In genomic region chr7:73568801-73569403, GRCm38 (mm10) we compare ENCODE assay signal across 15 mouse cellular contexts. TPM values are rescaled to one million over a fixed set of nuclear protein-coding genes. Genes with fewer than 3 reads are reported as not detected.
DNase-seq lines count a peak whose midpoint lies in the region; ATAC-seq and TF ChIP-seq lines count a peak whose summit lies in the region.
"Had no signal": no experiment of that assay in that cellular context is flagged by ENCODE, and none has a peak within 500 bp of the region (broad histone marks: within the 10 kb centered on the region; RNA-seq: fewer than 3 reads in every experiment).

No protein-coding gene starts in this region.

- DNase-seq in kidney, adult 11 months: peak; percentile 1
- DNase-seq in kidney, postnatal 14 days: no peak
- DNase-seq in thymus, postnatal 25 days: peak; percentile 4
- no peak for DNase-seq in thymus, postnatal 0 days (ENCODE audit: low spot score)
- peak; percentile 3 for DNase-seq in stomach, postnatal 0 days (ENCODE audit: low spot score)
- no peak for DNase-seq in urinary bladder, postnatal 25 days (ENCODE audit: low spot score)
- no peak for DNase-seq in hindbrain, embryonic 14.5 days (ENCODE audit: low spot score)
- DNase-seq: cerebellum, adult 9-10 months; liver, embryonic 13.5 days; right cerebral cortex, postnatal 25 days; thymus, postnatal 36 days had no signal

- no peak for TF ChIP-seq CTCF in stomach, postnatal 0 days (IDR thresholded peaks at IDR 0.05; ENCODE audit: low read depth)

- H3K27me3 ChIP-seq in stomach, postnatal 0 days (ENCODE audit: control insufficient read depth, insufficient read depth, low read length): no peaks in the 10 kb centered on the region
- no peaks in the 10 kb centered on the region for H3K27me3 ChIP-seq in hindbrain, embryonic 14.5 days (ENCODE audit: control insufficient read depth, insufficient read depth, low read length)
- H3K27me3 ChIP-seq: hindbrain, embryonic 15.5 days; liver, embryonic 13.5 days had no signal

- H3K36me3 ChIP-seq in stomach, postnatal 0 days (ENCODE audit: control insufficient read depth, insufficient read depth, low read length): no peaks in the 10 kb centered on the region
- no peaks in the 10 kb centered on the region for H3K36me3 ChIP-seq in hindbrain, embryonic 14.5 days (replicated peaks; ENCODE audit: control insufficient read depth, insufficient read depth)
- H3K36me3 ChIP-seq: hindbrain, embryonic 15.5 days; liver, embryonic 13.5 days had no signal

- no peak for TF ChIP-seq EP300 in stomach, postnatal 0 days (optimal IDR thresholded peaks at IDR 0.05)

- H3K27ac ChIP-seq in stomach, postnatal 0 days (replicated peaks): no peak overlapping the region
- H3K27ac ChIP-seq in hindbrain, embryonic 14.5 days: no peak overlapping the region
- H3K27ac ChIP-seq: hindbrain, embryonic 15.5 days; layer of hippocampus, adult 2 months; liver, embryonic 13.5 days had no signal

- no peaks in the 10 kb centered on the region for H3K9me3 ChIP-seq in stomach, postnatal 0 days (ENCODE audit: control insufficient read depth, low read length)
- no peaks in the 10 kb centered on the region for H3K9me3 ChIP-seq in hindbrain, embryonic 14.5 days (ENCODE audit: control insufficient read depth, low read length)
- H3K9me3 ChIP-seq: hindbrain, embryonic 15.5 days; liver, embryonic 13.5 days had no signal

- 86% methylated on average over 3 of the region's 3 CpGs for WGBS in stomach, postnatal 0 days
- WGBS in hindbrain, embryonic 14.5 days: 96% methylated on average over 3 of the region's 3 CpGs

- ATAC-seq in inflammation-experienced regulatory T-cells, adult 6 months: peak; percentile 30
- ATAC-seq in stomach, postnatal 0 days (ENCODE audit: low FRiP score, low TSS enrichment): no peak
- ATAC-seq in hindbrain, embryonic 14.5 days (ENCODE audit: low FRiP score): no peak

- no peak overlapping the region for H3K9ac ChIP-seq in stomach, postnatal 0 days (ENCODE audit: low read length)
- H3K9ac ChIP-seq in hindbrain, embryonic 14.5 days: no peak overlapping the region
- H3K9ac ChIP-seq: hindbrain, embryonic 15.5 days; liver, embryonic 13.5 days had no signal

- no peaks in the 10 kb centered on the region for H3K4me1 ChIP-seq in stomach, postnatal 0 days (replicated peaks; ENCODE audit: control insufficient read depth, insufficient read depth)
- no peaks in the 10 kb centered on the region for H3K4me1 ChIP-seq in hindbrain, embryonic 14.5 days (replicated peaks; ENCODE audit: control insufficient read depth, insufficient read depth, low read length)
- H3K4me1 ChIP-seq: hindbrain, embryonic 15.5 days had no signal

- H3K4me2 ChIP-seq in stomach, postnatal 0 days (replicated peaks; ENCODE audit: low read depth): no peak overlapping the region
- H3K4me2 ChIP-seq in hindbrain, embryonic 14.5 days (replicated peaks): no peak overlapping the region
- H3K4me2 ChIP-seq: heart, embryonic 11.5 days; hindbrain, embryonic 15.5 days; liver, embryonic 13.5 days had no signal

- H3K4me3 ChIP-seq in stomach, postnatal 0 days (ENCODE audit: low read depth, low read length): no peak overlapping the region
- H3K4me3 ChIP-seq in hindbrain, embryonic 14.5 days (replicated peaks; ENCODE audit: low read length): no peak overlapping the region
- H3K4me3 ChIP-seq: hindbrain, embryonic 15.5 days; layer of hippocampus, adult 2 months; liver, embryonic 13.5 days had no signal

RNA-seq across cellular contexts. Expression of gene Chd2, which starts 27.3 kb away (rescaled TPM):
- polyA plus RNA-seq in thymus, postnatal 0 days (2015; fragmentation: Nextera tagmentation; extraction: Ambion mirVana): 52.6 and 64.2 TPM in 2 replicates
- polyA plus RNA-seq in inflammation-experienced regulatory T-cells, adult 6 months (2017; shearing (Covaris generic)): 100 to 1,000 TPM; 120 to 258 (median 210) TPM
- polyA plus RNA-seq in stomach, postnatal 0 days (2015; fragmentation: Nextera tagmentation; extraction: Ambion mirVana): 15.9 and 18.0 TPM in 2 replicates
- 35.6 and 42.3 TPM in 2 replicates for polyA plus RNA-seq in hindbrain, embryonic 14.5 days (2014; fragmentation: Nextera tagmentation; extraction: Ambion mirVana)

Comparison
In these comparisons a context has a peak if more than half of its experiments do, and no peak if none do; other contexts are left out.
1. DNase-seq: peak in kidney, adult 11 months (single experiment), thymus, postnatal 25 days (single experiment) and stomach, postnatal 0 days (single experiment); none in kidney, postnatal 14 days (single experiment), thymus, postnatal 0 days (single experiment), urinary bladder, postnatal 25 days (single experiment) and hindbrain, embryonic 14.5 days (single experiment).